Mouse (Mus musculus): ENCODE measurements around the gene Gsto2.

Gene Gsto2

DNA sequence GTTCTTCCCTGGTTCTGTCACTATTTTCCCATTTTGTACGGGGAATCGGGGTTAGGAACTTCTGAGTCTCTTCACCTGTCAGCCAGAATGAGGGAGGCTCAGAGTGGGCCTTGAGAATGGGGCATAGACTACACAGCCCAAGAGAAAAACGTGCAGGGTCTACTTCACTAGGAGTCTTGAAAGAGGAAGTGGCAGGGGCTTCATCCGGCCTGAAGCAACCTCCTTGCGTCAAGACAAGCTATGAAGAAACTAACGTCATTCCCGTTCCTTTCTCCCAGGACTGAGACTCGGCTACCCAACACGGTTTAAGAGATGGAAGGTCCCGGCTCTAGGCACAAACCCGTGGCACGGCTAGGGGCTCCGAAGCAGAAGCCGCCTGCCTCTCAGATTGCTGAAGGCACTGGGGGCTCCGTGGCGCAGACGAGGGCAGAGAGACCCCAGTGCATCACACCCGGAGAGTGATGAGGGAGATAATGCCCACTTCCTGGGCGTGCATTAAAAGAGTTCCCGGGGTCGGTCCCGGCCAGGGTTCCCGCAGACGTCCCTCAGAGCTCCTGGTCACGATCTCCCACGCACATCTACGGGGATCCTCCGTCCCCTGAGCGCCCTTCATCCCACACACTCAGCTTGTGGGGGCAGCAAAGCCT is 53.2 kb downstream of the Gsto2 start:
- intact Hi-C loops (cut with DNase I): no loop called here

DNA sequence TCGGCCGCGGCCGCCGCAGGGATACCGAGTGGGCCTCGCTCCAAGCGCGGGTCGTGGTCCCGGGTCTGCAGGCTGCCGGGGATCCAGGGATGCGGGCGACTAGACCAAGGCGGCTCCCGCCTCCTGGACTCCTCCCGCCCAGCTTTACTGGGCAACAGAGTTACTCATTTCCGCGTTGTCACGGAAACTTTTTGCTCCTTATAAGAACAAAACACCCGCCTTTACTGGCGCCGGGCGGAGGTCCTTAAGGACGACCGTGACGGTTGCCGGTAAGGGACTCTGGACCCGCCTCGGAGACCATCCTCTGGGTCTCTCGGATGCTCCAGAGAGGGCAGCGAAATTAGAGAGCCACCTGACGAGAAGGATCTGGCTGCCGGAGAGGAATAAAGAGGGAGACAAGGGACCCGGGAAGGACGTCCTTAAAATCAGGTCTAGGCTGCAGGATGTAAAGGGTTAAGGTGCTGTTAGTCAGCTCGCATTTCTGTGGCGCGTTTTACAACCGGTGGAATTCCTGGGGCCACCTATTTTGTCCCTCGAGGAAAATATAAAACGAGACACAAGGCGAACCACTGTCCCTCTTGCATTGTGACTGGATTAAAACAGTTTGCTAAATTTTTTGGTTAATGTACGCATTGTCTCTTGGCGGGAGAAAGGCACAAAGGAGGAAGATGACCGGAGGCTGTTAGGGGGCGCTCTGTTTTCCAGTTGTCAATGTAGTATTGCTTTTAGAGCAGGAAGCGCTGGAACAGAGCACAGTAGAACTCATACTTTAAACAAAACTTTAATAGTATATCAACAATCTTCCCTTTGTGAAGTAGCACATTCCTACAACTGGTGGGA is 54.0 kb downstream of the Gsto2 start, which contains the start of the genes Cfap43 and Itprip:
Cfap43 (minus strand) TSS at position 162 of the 840 bp plus-strand sequence.
Itprip (minus strand) TSS at position 174 of the 840 bp plus-strand sequence.
- intact Hi-C loops (cut with DNase I): no loop called here

- intact Hi-C loops (cut with DNase I): no loop called here
These were observed 54.6 kb downstream of the Gsto2 start for GRCm38 (mm10) chr19:47919966-47920375.

DNA sequence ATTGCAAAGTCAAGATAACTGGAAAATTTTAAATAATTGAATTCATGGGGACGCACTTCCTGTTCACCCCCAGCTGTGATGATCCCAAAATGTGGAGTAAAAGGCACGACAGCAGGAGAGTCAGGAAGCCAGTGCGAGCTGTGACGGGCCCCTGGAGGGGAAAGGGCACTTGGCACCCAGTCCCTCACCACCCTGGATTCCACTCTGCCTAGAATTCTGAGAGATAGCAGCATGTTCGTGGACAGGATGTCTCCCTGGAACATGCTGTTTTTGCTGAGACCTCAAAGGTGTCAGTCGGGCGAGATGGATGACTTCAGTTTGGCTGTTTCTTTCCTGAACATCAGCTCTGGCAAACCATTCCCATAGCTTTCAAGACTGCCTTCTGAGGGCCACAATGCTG is 60.5 kb downstream of the Gsto2 start:
- intact Hi-C loops (cut with DNase I): no loop called here

- intact Hi-C loops (cut with DNase I): no loop called here
These were observed 61.7 kb downstream of the Gsto2 start for GRCm38 (mm10) chr19:47927032-47927431.

- intact Hi-C loops (cut with DNase I): no loop called here
These were observed 63.7 kb downstream of the Gsto2 start for GRCm38 (mm10) chr19:47929043-47929442.

GRCm38 (mm10) chr19:47931982-47932638 is 66.8 kb downstream of the Gsto2 start:
- intact Hi-C loops (cut with DNase I): loop anchor here (1.0 to 10.0 kb wide), 2 partner anchors 50 to 277 kb away; no protein-coding TSS in a partner anchor

GRCm38 (mm10) chr19:47934146-47934545 is 68.8 kb downstream of the Gsto2 start:
- intact Hi-C loops (cut with DNase I): loop anchor here (10.0 kb wide), 1 partner anchor 279 kb away; no protein-coding TSS in a partner anchor

DNA sequence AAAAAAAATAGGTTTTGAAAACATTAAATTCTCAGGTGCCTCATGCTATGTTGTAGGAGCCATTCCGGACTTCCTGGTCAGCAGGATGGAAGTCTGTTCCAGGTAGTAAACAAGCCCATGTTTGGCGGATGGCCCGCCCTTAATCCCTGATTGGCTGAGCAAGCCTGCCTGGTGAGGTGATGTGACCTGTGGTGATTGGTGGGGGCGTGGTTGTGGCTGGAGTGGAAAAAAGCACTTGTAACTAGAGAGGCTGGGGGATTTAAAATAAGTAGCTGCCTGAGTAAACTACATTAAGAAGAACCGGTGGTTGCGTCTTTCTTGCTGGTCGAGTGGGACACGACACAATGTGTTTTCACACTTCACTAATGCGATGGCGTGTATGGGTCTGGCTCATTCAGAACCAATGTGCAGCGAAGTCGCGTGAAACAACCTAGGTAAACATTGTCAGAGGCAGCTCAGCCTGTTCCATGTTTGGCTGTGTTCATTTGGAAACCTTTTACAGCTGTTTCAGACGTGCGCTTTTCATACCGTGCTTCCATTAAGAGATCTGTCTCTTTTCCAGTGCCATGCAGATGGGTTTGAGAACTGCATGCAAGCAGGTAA is 69.4 kb downstream of the Gsto2 start:
- intact Hi-C loops (cut with DNase I): loop anchor here (10.0 kb wide), 1 partner anchor 280 kb away; no protein-coding TSS in a partner anchor

DNA sequence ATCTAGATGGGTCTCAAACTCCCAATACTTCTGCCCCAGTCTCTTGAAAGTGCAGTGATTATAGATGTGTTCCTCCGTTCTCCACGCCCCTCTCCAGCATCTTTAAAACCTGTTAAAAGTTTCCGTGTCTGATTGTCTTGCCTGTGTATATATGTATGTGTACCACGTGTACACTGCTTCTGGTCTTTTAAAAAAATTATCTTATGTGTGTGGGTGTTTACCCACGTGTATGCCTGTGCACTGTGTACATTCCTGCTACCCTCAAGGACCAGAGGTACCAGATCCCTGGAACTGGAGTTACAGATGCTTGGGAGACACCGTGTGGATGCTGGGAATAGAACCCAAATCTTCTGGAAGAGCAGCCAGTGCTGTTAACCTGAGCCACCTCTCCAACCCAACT is 70.2 kb downstream of the Gsto2 start:
- intact Hi-C loops (cut with DNase I): loop anchor here (10.0 kb wide), 1 partner anchor 281 kb away; no protein-coding TSS in a partner anchor

Small RNA genes within 50 kb of the gene (microRNA-seq; reads per million reads assigned to microRNA genes)
- 0 to 0.25 reads per million in 2 experiments for gene Gm22240
